Mouse (Mus musculus) c-Kit-positive CD71-negative TER-119-negative erythroid progenitor cells, embryonic 14.5 days (primary cell): ENCODE data around the gene Smim10l1.
A peak's percentile ranks its signal among the peaks of the same experiment; 100 is the strongest.

Experiments used
- DNase-seq: peaks from one replicate; pipeline ENCODE4 v3.0.0-alpha.2; 2013; ENCODE audit warnings: low read depth

Smim10l1 gene

GRCm38 (mm10) chr6:133104609-133104921, at the start of gene Smim10l1:
Gene Smim10l1 (plus strand): TSS chr6:133104909.
- no peak for DNase-seq

GRCm38 (mm10) chr6:133055716-133056115, 49.0 kb upstream of the Smim10l1 start, which contains the start of gene Tas2r140:
Gene Tas2r140 (minus strand): TSS chr6:133055816.
- no peak for DNase-seq

GRCm38 (mm10) chr6:133092226-133092625, 12.5 kb upstream of the Smim10l1 start:
- DNase-seq, result no peak

DNA sequence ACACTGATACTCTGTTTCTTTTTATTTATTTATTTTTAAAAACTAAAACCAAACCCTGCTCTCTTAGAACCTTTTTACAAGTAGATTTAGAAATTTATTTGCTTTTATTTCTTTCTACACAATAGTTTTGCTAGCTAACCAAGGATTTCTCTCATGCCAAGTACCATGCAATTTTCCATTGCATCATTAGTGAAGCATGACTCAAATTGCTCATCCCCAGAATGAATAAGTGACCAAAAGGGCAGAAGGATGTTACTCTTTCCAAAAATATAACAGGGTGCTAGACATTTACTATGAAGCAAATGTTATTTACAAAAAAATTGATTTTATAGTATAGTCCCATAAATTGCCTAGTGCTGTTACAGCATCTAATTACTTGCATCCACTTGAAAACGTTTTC, 2.3 kb upstream of the Smim10l1 start:
- no peak for DNase-seq

DNA sequence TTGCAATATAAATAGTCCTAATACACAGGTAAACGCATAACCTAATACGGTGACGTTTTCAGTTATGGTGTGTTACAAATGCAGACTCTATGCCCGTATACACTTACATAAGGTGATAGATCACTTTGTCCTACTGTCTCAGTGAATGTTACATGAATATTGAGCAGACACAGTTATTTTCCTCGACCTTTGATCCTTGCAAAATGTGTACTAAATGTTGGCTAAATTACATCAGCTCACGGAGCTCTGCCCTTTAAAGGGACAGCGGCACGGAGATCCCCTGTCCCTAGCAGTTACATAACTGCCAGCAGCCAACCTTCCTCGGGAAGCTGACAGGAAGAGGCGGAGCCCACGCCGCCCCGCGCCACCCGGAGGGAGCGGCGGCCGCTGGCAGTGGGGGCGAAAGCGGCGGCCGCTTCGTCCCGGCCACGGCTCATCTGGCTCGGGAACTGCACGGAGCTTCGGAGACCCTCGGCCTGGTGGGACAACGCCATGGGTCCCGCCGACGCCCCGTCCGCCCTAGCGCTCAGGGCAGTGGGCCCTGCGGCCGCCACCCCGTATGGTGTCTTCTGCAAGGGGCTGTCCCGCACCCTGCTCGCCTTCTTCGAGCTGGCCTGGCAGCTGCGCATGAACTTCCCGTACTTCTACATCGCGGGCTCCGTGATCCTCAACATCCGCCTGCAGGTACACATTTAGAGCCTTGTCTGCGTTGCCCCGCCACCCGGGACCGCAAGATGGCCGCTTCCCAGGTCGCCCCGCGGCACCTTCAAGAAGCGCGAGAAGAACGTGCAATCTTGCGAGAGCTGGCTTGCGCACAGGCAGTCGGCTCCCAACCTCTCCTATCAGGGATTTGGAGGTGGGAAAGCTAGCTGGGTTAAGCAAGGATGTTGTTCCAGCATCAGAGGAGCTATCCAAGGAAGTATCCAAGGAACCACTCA, 482 bp downstream of the Smim10l1 start:
- DNase-seq, result peak; percentile 63
